Mouse (Mus musculus): ENCODE measurements around the gene Snx17. TPM values are rescaled to one million over a fixed set of nuclear protein-coding genes. Genes with fewer than 3 reads are reported as not detected.

Gene Snx17
- total RNA-seq, 2 experiments from 2014 or later = 88.3 to 88.7 TPM

GRCm38 (mm10) chr5:31240637-31241521 lies 47.9 kb downstream of the Snx17 start, which contains the start of the genes Nrbp1 and Gm9970:
Gene Nrbp1, plus strand, starts transcription at chr5:31240864.
Gene Gm9970, minus strand, starts transcription at chr5:31241232.
- peak; percentile 97 for DNase-seq

GRCm38 (mm10) chr5:31241522-31242034 lies 48.6 kb downstream of the Snx17 start:
- no peak for DNase-seq

- no peak for DNase-seq
Measured at GRCm38 (mm10) chr5:31242191-31242590, 49.2 kb downstream of the Snx17 start.

Other genes starting within 250 kb of the Snx17 start
- gene Cgref1, start 247.6 kb upstream of the Snx17 start, total RNA-seq (2021) = under 1 TPM; 0.67 to 0.77 TPM
- gene Preb, start 232.9 kb upstream of the Snx17 start, total RNA-seq (2021) = 10 to 100 TPM; 62.3 to 68.4 TPM
- under 1 TPM; 0.23 to 0.26 TPM for gene Tcf23, start 224.6 kb upstream of the Snx17 start, total RNA-seq (2021)
- gene Atraid, start 144.9 kb upstream of the Snx17 start, total RNA-seq (2021) = 10 to 100 TPM; 46.0 to 53.7 TPM
- gene Slc5a6, start 144.3 kb upstream of the Snx17 start, total RNA-seq (2021) = 1 to 10 TPM; 7.0 to 7.2 TPM
- gene Cad, start 138.4 kb upstream of the Snx17 start, total RNA-seq (2021) = 10 to 100 TPM; 33.5 to 40.7 TPM
- gene Dnajc5g, start 86.9 kb upstream of the Snx17 start, total RNA-seq (2021) = not detected
- under 1 TPM in 1 of 2 experiments, not detected in 1; 0.24 TPM for gene Slc30a3, start 85.0 kb upstream of the Snx17 start, total RNA-seq (2021)
- 10 to 100 TPM; 33.4 to 35.6 TPM for gene Trim54, start 76.5 kb upstream of the Snx17 start, total RNA-seq (2021)
- not detected for gene Ucn, start 54.4 kb upstream of the Snx17 start, total RNA-seq (2021)
- gene Mpv17, start 39.0 kb upstream of the Snx17 start, total RNA-seq (2021) = 10 to 100 TPM; 50.1 to 50.8 TPM
- gene Gm29609, start 13.3 kb upstream of the Snx17 start, total RNA-seq (2021) = 1 to 10 TPM in 1 of 2 experiments, under 1 TPM in 1; 0.86 to 1.1 TPM
- 10 to 100 TPM; 47.3 to 55.7 TPM for gene Gtf3c2, start 13.1 kb upstream of the Snx17 start, total RNA-seq (2021)
- gene Eif2b4, start 203 bp downstream of the Snx17 start, total RNA-seq (2021) = 10 to 100 TPM; 38.6 to 39.4 TPM
- 10 to 100 TPM; 13.7 to 14.4 TPM for gene Zfp513, start 9.1 kb downstream of the Snx17 start, total RNA-seq (2021)
- 10 to 100 TPM; 94.7 to 97.0 TPM for gene Ppm1g, start 27.5 kb downstream of the Snx17 start, total RNA-seq (2021)
- gene Nrbp1, start 47.6 kb downstream of the Snx17 start, total RNA-seq (2021) = 10 to 100 TPM; 88.1 to 90.0 TPM
- not detected for gene Gm9970, start 48.0 kb downstream of the Snx17 start, total RNA-seq (2021)
- 1 to 10 TPM; 2.4 to 3.1 TPM for gene Krtcap3, start 58.5 kb downstream of the Snx17 start, total RNA-seq (2021)
- 10 to 100 TPM; 27.1 to 38.4 TPM for gene Ift172, start 97.9 kb downstream of the Snx17 start, total RNA-seq (2021)
- 1 to 10 TPM; 6.6 to 7.8 TPM for gene Fndc4, start 102.9 kb downstream of the Snx17 start, total RNA-seq (2021)
- not detected for gene Gckr, start 104.2 kb downstream of the Snx17 start, total RNA-seq (2021)